In genomic region chr6:6881115-6881637, GRCm38 (mm10) we compare ENCODE assay signal across 11 mouse cellular contexts. TPM values are rescaled to one million over a fixed set of nuclear protein-coding genes. Genes with fewer than 3 reads are reported as not detected.
DNase-seq lines count a peak whose midpoint lies in the region; ATAC-seq lines count a peak whose summit lies in the region.
"Had no signal": no experiment of that assay in that cellular context is flagged by ENCODE, and none has a peak within 500 bp of the region (broad histone marks: within the 10 kb centered on the region; RNA-seq: fewer than 3 reads in every experiment).

No protein-coding gene starts in this region.

- H3K27ac ChIP-seq in kidney, embryonic 14.5 days (ENCODE audit: low read depth, low read length), result no peak overlapping the region
- H3K27ac ChIP-seq in embryonic facial prominence, embryonic 11.5 days (replicated peaks; ENCODE audit: low read depth, low read length), result peak overlapping the region; percentile 81
- H3K27ac ChIP-seq in hindbrain, embryonic 16.5 days (ENCODE audit: low read depth, low read length), result no peak overlapping the region
- peak overlapping the region; percentile 72 for H3K27ac ChIP-seq in midbrain, embryonic 16.5 days (ENCODE audit: low read length)

- peaks cover 7% of the 10 kb centered on the region; the same call in 1 of the 2 replicates for H3K4me1 ChIP-seq in kidney, embryonic 14.5 days (ENCODE audit: control insufficient read depth, insufficient read depth, low read length)
- H3K4me1 ChIP-seq in embryonic facial prominence, embryonic 11.5 days (ENCODE audit: control insufficient read depth, insufficient read depth, low read length), result peaks cover 2% of the 10 kb centered on the region; the same call in 1 of the 2 replicates
- peaks cover 14% of the 10 kb centered on the region for H3K4me1 ChIP-seq in hindbrain, embryonic 16.5 days (ENCODE audit: control insufficient read depth, insufficient read depth, low read depth, low read length)
- H3K4me1 ChIP-seq in midbrain, embryonic 16.5 days (ENCODE audit: control insufficient read depth, insufficient read depth, low read length), result peaks cover 16% of the 10 kb centered on the region

- H3K9ac ChIP-seq in kidney, embryonic 14.5 days (ENCODE audit: low read depth, low read length), result no peak overlapping the region
- H3K9ac ChIP-seq in embryonic facial prominence, embryonic 11.5 days (replicated peaks; ENCODE audit: low read length), result peak overlapping the region; percentile 82
- H3K9ac ChIP-seq in hindbrain, embryonic 16.5 days (ENCODE audit: low read depth, low read length), result peak overlapping the region; percentile 4; the same call in 1 of the 2 replicates
- peak overlapping the region; percentile 60 for H3K9ac ChIP-seq in midbrain, embryonic 16.5 days (ENCODE audit: low read depth, low read length)

- DNase-seq in kidney, adult 18-20 months, result no peak
- no peak for DNase-seq in embryonic facial prominence, embryonic 11.5 days (ENCODE audit: low spot score)
- no peak for DNase-seq in thymus, postnatal 10 days (ENCODE audit: low spot score in 2 of 2)
- no peak for DNase-seq in kidney, adult 8-10 months
- DNase-seq: cerebellum, adult 8-10 months had no signal

- under 1% methylated on average over 30 of the region's 30 CpGs for WGBS in kidney, embryonic 14.5 days
- WGBS in embryonic facial prominence, embryonic 11.5 days, result under 1% methylated on average over 30 of the region's 30 CpGs
- WGBS in hindbrain, embryonic 16.5 days, result under 1% methylated on average over 30 of the region's 30 CpGs
- under 1% methylated on average over 30 of the region's 30 CpGs for WGBS in midbrain, embryonic 16.5 days

- no peaks in the 10 kb centered on the region for H3K36me3 ChIP-seq in kidney, embryonic 14.5 days (ENCODE audit: control insufficient read depth, insufficient read depth, low read length)
- H3K36me3 ChIP-seq in embryonic facial prominence, embryonic 11.5 days (replicated peaks; ENCODE audit: control insufficient read depth, insufficient read depth, low read depth, low read length), result no peaks in the 10 kb centered on the region
- no peaks in the 10 kb centered on the region for H3K36me3 ChIP-seq in hindbrain, embryonic 16.5 days (ENCODE audit: control insufficient read depth, insufficient read depth, low read length)
- no peaks in the 10 kb centered on the region for H3K36me3 ChIP-seq in midbrain, embryonic 16.5 days (ENCODE audit: control insufficient read depth, insufficient read depth, low read length)
- H3K36me3 ChIP-seq: G1E had no signal

- H3K4me2 ChIP-seq in kidney, embryonic 14.5 days (replicated peaks; ENCODE audit: low read depth, low read length), result peak overlapping the region; percentile 76
- peak overlapping the region; percentile 75 for H3K4me2 ChIP-seq in embryonic facial prominence, embryonic 11.5 days (ENCODE audit: low read depth, low read length)
- peak overlapping the region; percentile 77 for H3K4me2 ChIP-seq in hindbrain, embryonic 16.5 days (ENCODE audit: low read length)
- H3K4me2 ChIP-seq in midbrain, embryonic 16.5 days (ENCODE audit: low read length), result peak overlapping the region; percentile 76

- ATAC-seq in kidney, embryonic 14.5 days (ENCODE audit: low FRiP score, low TSS enrichment), result peak; percentile 28
- ATAC-seq in embryonic facial prominence, embryonic 11.5 days (replicated peaks; ENCODE audit: insufficient number of reproducible peaks, low FRiP score, low TSS enrichment, low read depth), result peak; percentile 26
- ATAC-seq in hindbrain, embryonic 16.5 days, result no peak; the same call in 1 of the 2 replicates
- ATAC-seq in midbrain, embryonic 16.5 days, result peak; percentile 43
- ATAC-seq in frontal cortex, adult (ENCODE audit: low TSS enrichment), result no peak

- peaks cover 82% of the 10 kb centered on the region for H3K27me3 ChIP-seq in kidney, embryonic 14.5 days (ENCODE audit: control insufficient read depth, insufficient read depth, low read length)
- peaks cover 26% of the 10 kb centered on the region for H3K27me3 ChIP-seq in embryonic facial prominence, embryonic 11.5 days (ENCODE audit: control insufficient read depth, insufficient read depth, low read length)
- peaks cover 48% of the 10 kb centered on the region for H3K27me3 ChIP-seq in hindbrain, embryonic 16.5 days (replicated peaks; ENCODE audit: control insufficient read depth, insufficient read depth, low read length)
- peaks cover 38% of the 10 kb centered on the region for H3K27me3 ChIP-seq in midbrain, embryonic 16.5 days (ENCODE audit: control insufficient read depth, insufficient read depth, low read depth, low read length)

- H3K4me3 ChIP-seq in kidney, embryonic 14.5 days (ENCODE audit: low read length), result peak overlapping the region; percentile 46
- peak overlapping the region; percentile 66 for H3K4me3 ChIP-seq in embryonic facial prominence, embryonic 11.5 days (ENCODE audit: low read depth, low read length)
- H3K4me3 ChIP-seq in hindbrain, embryonic 16.5 days (ENCODE audit: low read length), result peak overlapping the region; percentile 35
- peak overlapping the region; percentile 46 for H3K4me3 ChIP-seq in midbrain, embryonic 16.5 days (ENCODE audit: low read depth, low read length)

- no peaks in the 10 kb centered on the region for H3K9me3 ChIP-seq in kidney, embryonic 14.5 days (ENCODE audit: control insufficient read depth, low read length)
- H3K9me3 ChIP-seq in embryonic facial prominence, embryonic 11.5 days (replicated peaks; ENCODE audit: control insufficient read depth, low read length), result no peaks in the 10 kb centered on the region
- no peaks in the 10 kb centered on the region for H3K9me3 ChIP-seq in hindbrain, embryonic 16.5 days (ENCODE audit: control insufficient read depth, low read length)
- H3K9me3 ChIP-seq in midbrain, embryonic 16.5 days (replicated peaks; ENCODE audit: control insufficient read depth, low read length, poor library complexity, severe bottlenecking), result no peaks in the 10 kb centered on the region
- H3K9me3 ChIP-seq: G1E had no signal

RNA-seq across cellular contexts. Expression of gene Dlx5, which starts 0.7 kb away (rescaled TPM):
- 0.14 and 0.34 TPM in 2 replicates for polyA plus RNA-seq in kidney, embryonic 14.5 days (2014; fragmentation: Nextera tagmentation; extraction: Ambion mirVana)
- 54.5 and 63.8 TPM in 2 replicates for polyA plus RNA-seq in embryonic facial prominence, embryonic 11.5 days (2014; fragmentation: Nextera tagmentation; extraction: Ambion mirVana)
- 3.7 TPM in 1 of 2 replicates, not detected in the other for polyA plus RNA-seq in hindbrain, embryonic 16.5 days (2015; fragmentation: Nextera tagmentation; extraction: Ambion mirVana)
- 9.7 and 20.7 TPM in 2 replicates for polyA plus RNA-seq in midbrain, embryonic 16.5 days (2015; fragmentation: Nextera tagmentation; extraction: Ambion mirVana)
- polyA plus RNA-seq: G1E; spleen, adult 2 months had no signal

RNA-seq across cellular contexts. Expression of gene Dlx6, which starts 18.0 kb away (rescaled TPM):
- not detected in 2 replicates for polyA plus RNA-seq in kidney, embryonic 14.5 days (2014; fragmentation: Nextera tagmentation; extraction: Ambion mirVana)
- polyA plus RNA-seq in embryonic facial prominence, embryonic 11.5 days (2014; fragmentation: Nextera tagmentation; extraction: Ambion mirVana), result 3.2 and 5.1 TPM in 2 replicates
- 0.45 TPM in 1 of 2 replicates, not detected in the other for polyA plus RNA-seq in hindbrain, embryonic 16.5 days (2015; fragmentation: Nextera tagmentation; extraction: Ambion mirVana)
- polyA plus RNA-seq in midbrain, embryonic 16.5 days (2015; fragmentation: Nextera tagmentation; extraction: Ambion mirVana), result 1.3 and 3.0 TPM in 2 replicates
- polyA plus RNA-seq: G1E; spleen, adult 2 months had no signal

Comparison
In these comparisons a context has a peak if more than half of its experiments do, and no peak if none do; other contexts are left out.
1. ATAC-seq: peak in kidney, embryonic 14.5 days (single experiment), embryonic facial prominence, embryonic 11.5 days (single experiment) and midbrain, embryonic 16.5 days (single experiment); none in hindbrain, embryonic 16.5 days (single experiment) and frontal cortex, adult (single experiment).
2. H3K27ac ChIP-seq: peak in embryonic facial prominence, embryonic 11.5 days (single experiment) and midbrain, embryonic 16.5 days (single experiment); none in kidney, embryonic 14.5 days (single experiment) and hindbrain, embryonic 16.5 days (single experiment).
3. Peak in every context shown above with its lines, with median percentiles within 50 percentile points of each other: H3K4me2 ChIP-seq and H3K4me3 ChIP-seq.